ENCODE assay signal across 9 mouse cellular contexts in genomic region chr11:69998567-69999491, GRCm38 (mm10). TPM values are rescaled to one million over a fixed set of nuclear protein-coding genes. Genes with fewer than 3 reads are reported as not detected.
A peak's percentile ranks its signal among the peaks of the same experiment; 100 is the strongest.
DNase-seq lines count a peak whose midpoint lies in the region; ATAC-seq and TF ChIP-seq lines count a peak whose summit lies in the region.
"Had no signal": no experiment of that assay in that cellular context is flagged by ENCODE, and none has a peak within 500 bp of the region (broad histone marks: within the 10 kb centered on the region; RNA-seq: fewer than 3 reads in every experiment).

No protein-coding gene starts in this region.

- no peak overlapping the region for H3K4me3 ChIP-seq in lung, embryonic 14.5 days (ENCODE audit: low read depth, low read length)
- no peak overlapping the region for H3K4me3 ChIP-seq in forebrain, embryonic 13.5 days
- H3K4me3 ChIP-seq in midbrain, embryonic 15.5 days = 0 out of 2 replicates have a peak overlapping the region, but pooled peaks have one; percentile 90
- H3K4me3 ChIP-seq: neural tube, embryonic 12.5 days had no signal

- no peak overlapping the region for H3K4me2 ChIP-seq in lung, embryonic 14.5 days
- peak overlapping the region; percentile 10; the same call in 1 of the 2 replicates for H3K4me2 ChIP-seq in forebrain, embryonic 13.5 days
- no peak overlapping the region for H3K4me2 ChIP-seq in midbrain, embryonic 15.5 days

- WGBS in lung, embryonic 14.5 days = 90% methylated on average over 27 of the region's 27 CpGs
- WGBS in forebrain, embryonic 13.5 days = 92% methylated on average over 27 of the region's 27 CpGs
- 92% methylated on average over 27 of the region's 27 CpGs for WGBS in midbrain, embryonic 15.5 days

- peak; percentile 77 for DNase-seq in cerebellum, adult 9-11 months
- no peak for DNase-seq in cerebellum, postnatal 36 days
- DNase-seq in lung, embryonic 14.5 days = no peak
- no peak for DNase-seq in lung, adult 18-20 months
- no peak for DNase-seq in frontal cortex, postnatal 36 days (ENCODE audit: low spot score in 2 of 2)
- DNase-seq in urinary bladder, adult 18-20 months (ENCODE audit: low spot score in 2 of 2) = no peak

- no peak overlapping the region for H3K27ac ChIP-seq in lung, embryonic 14.5 days (ENCODE audit: low read depth)
- no peak overlapping the region for H3K27ac ChIP-seq in forebrain, embryonic 13.5 days
- no peak overlapping the region for H3K27ac ChIP-seq in midbrain, embryonic 15.5 days
- H3K27ac ChIP-seq: neural tube, embryonic 12.5 days had no signal

- no peaks in the 10 kb centered on the region for H3K9me3 ChIP-seq in lung, embryonic 14.5 days (ENCODE audit: low read depth, low read length)
- H3K9me3 ChIP-seq in forebrain, embryonic 13.5 days (replicated peaks) = no peaks in the 10 kb centered on the region
- H3K9me3 ChIP-seq in midbrain, embryonic 15.5 days = no peaks in the 10 kb centered on the region
- H3K9me3 ChIP-seq: neural tube, embryonic 12.5 days had no signal

- H3K36me3 ChIP-seq in lung, embryonic 14.5 days (ENCODE audit: insufficient read depth) = peaks cover 35% of the 10 kb centered on the region
- peaks cover 36% of the 10 kb centered on the region for H3K36me3 ChIP-seq in forebrain, embryonic 13.5 days (ENCODE audit: poor library complexity, severe bottlenecking)
- peaks cover 9% of the 10 kb centered on the region for H3K36me3 ChIP-seq in midbrain, embryonic 15.5 days (replicated peaks)

- ATAC-seq in lung, embryonic 14.5 days (ENCODE audit: insufficient read depth) = no peak
- ATAC-seq in forebrain, embryonic 13.5 days = no peak
- no peak for ATAC-seq in midbrain, embryonic 15.5 days (replicated peaks)

- no peak overlapping the region for H3K9ac ChIP-seq in lung, embryonic 14.5 days
- H3K9ac ChIP-seq in forebrain, embryonic 13.5 days = no peak overlapping the region
- no peak overlapping the region for H3K9ac ChIP-seq in midbrain, embryonic 15.5 days
- H3K9ac ChIP-seq: neural tube, embryonic 12.5 days had no signal

- TF ChIP-seq CTCF in lung, embryonic 14.5 days (IDR thresholded peaks at IDR 0.05; ENCODE audit: low read depth) = peak; percentile 37

- no peaks in the 10 kb centered on the region for H3K27me3 ChIP-seq in lung, embryonic 14.5 days (ENCODE audit: insufficient read depth, low read length)
- H3K27me3 ChIP-seq in forebrain, embryonic 13.5 days = no peaks in the 10 kb centered on the region
- no peaks in the 10 kb centered on the region for H3K27me3 ChIP-seq in midbrain, embryonic 15.5 days (replicated peaks)
- H3K27me3 ChIP-seq: neural tube, embryonic 12.5 days had no signal

- peaks cover 18% of the 10 kb centered on the region for H3K4me1 ChIP-seq in lung, embryonic 14.5 days (ENCODE audit: insufficient read depth)
- H3K4me1 ChIP-seq in forebrain, embryonic 13.5 days = peaks cover 57% of the 10 kb centered on the region
- H3K4me1 ChIP-seq in midbrain, embryonic 15.5 days = peaks cover 63% of the 10 kb centered on the region

RNA-seq across cellular contexts. Expression of gene Dvl2, which starts 1.6 kb away (rescaled TPM):
- polyA plus RNA-seq in lung, embryonic 14.5 days (2014; fragmentation: Nextera tagmentation; extraction: Ambion mirVana) = 36.2 and 40.8 TPM in 2 replicates
- polyA plus RNA-seq in forebrain, embryonic 13.5 days (2015; fragmentation: Nextera tagmentation; extraction: Ambion mirVana) = 31.8 and 35.4 TPM in 2 replicates
- 30.4 and 31.0 TPM in 2 replicates for polyA plus RNA-seq in midbrain, embryonic 15.5 days (2015; fragmentation: Nextera tagmentation; extraction: Ambion mirVana)

RNA-seq across cellular contexts. Expression of gene Phf23, which starts 3.3 kb away (rescaled TPM):
- polyA plus RNA-seq in lung, embryonic 14.5 days (2014; fragmentation: Nextera tagmentation; extraction: Ambion mirVana) = 41.1 and 42.8 TPM in 2 replicates
- polyA plus RNA-seq in forebrain, embryonic 13.5 days (2015; fragmentation: Nextera tagmentation; extraction: Ambion mirVana) = 78.5 and 79.9 TPM in 2 replicates
- 57.1 and 58.8 TPM in 2 replicates for polyA plus RNA-seq in midbrain, embryonic 15.5 days (2015; fragmentation: Nextera tagmentation; extraction: Ambion mirVana)

RNA-seq across cellular contexts. Expression of gene Gabarap, which starts 7.9 kb away (rescaled TPM):
- polyA plus RNA-seq in lung, embryonic 14.5 days (2014; fragmentation: Nextera tagmentation; extraction: Ambion mirVana) = 444 and 455 TPM in 2 replicates
- polyA plus RNA-seq in forebrain, embryonic 13.5 days (2015; fragmentation: Nextera tagmentation; extraction: Ambion mirVana) = 598 and 670 TPM in 2 replicates
- polyA plus RNA-seq in midbrain, embryonic 15.5 days (2015; fragmentation: Nextera tagmentation; extraction: Ambion mirVana) = 495 and 507 TPM in 2 replicates

RNA-seq across cellular contexts. Expression of gene Acadvl, which starts 16.4 kb away (rescaled TPM):
- 57.6 and 58.9 TPM in 2 replicates for polyA plus RNA-seq in lung, embryonic 14.5 days (2014; fragmentation: Nextera tagmentation; extraction: Ambion mirVana)
- polyA plus RNA-seq in forebrain, embryonic 13.5 days (2015; fragmentation: Nextera tagmentation; extraction: Ambion mirVana) = 48.7 and 51.3 TPM in 2 replicates
- 57.2 and 57.6 TPM in 2 replicates for polyA plus RNA-seq in midbrain, embryonic 15.5 days (2015; fragmentation: Nextera tagmentation; extraction: Ambion mirVana)

RNA-seq across cellular contexts. Expression of gene Elp5, which starts 16.5 kb away (rescaled TPM):
- polyA plus RNA-seq in lung, embryonic 14.5 days (2014; fragmentation: Nextera tagmentation; extraction: Ambion mirVana) = 108 and 113 TPM in 2 replicates
- polyA plus RNA-seq in forebrain, embryonic 13.5 days (2015; fragmentation: Nextera tagmentation; extraction: Ambion mirVana) = 157 and 164 TPM in 2 replicates
- polyA plus RNA-seq in midbrain, embryonic 15.5 days (2015; fragmentation: Nextera tagmentation; extraction: Ambion mirVana) = 162 and 177 TPM in 2 replicates
